Mouse (Mus musculus): Measurements from ENCODE around the gene Tmcc3.

- TF ChIP-seq TAL1 (IDR thresholded peaks at IDR 0.05; ENCODE audit: low read length), result no peak
- TF ChIP-seq GATA1 (IDR thresholded peaks at IDR 0.05; ENCODE audit: low read length), result no peak
These were observed 133.4 kb downstream of the Tmcc3 start for GRCm38 (mm10) chr10:94445192-94445591.

Data from erythroblast, embryonic 14.5 days (primary cell).